Mouse (Mus musculus): ENCODE results near the gene Fmnl3. TPM values are rescaled to one million over a fixed set of nuclear protein-coding genes. Genes with fewer than 3 reads are reported as not detected.
A peak's percentile ranks its signal among the peaks of the same experiment; 100 is the strongest.

Fmnl3 gene
- total RNA-seq (2021) = 10 to 100 TPM; 41.0 to 45.6 TPM
- long read RNA-seq, experiment 1, full-length matches to known transcripts = 17 of 30 reads
- long read RNA-seq, experiment 1, partial matches to known transcripts = 10 of 30 reads
- long read RNA-seq, experiment 1, other reads (novel, unspliced or antisense) = 3 of 30 reads
- long read RNA-seq, experiment 2, full-length matches to known transcripts = 39 of 62 reads
- long read RNA-seq, experiment 2, partial matches to known transcripts = 12 of 62 reads
- long read RNA-seq, experiment 2, other reads (novel, unspliced or antisense) = 11 of 62 reads

GRCm38 (mm10) chr15:99370259-99370691 is at the start of gene Fmnl3:
Gene Fmnl3 (minus strand): TSS chr15:99370482.
- DNase-seq (ENCODE audit: low spot score in 2 of 2) = peak; percentile 97 to 98

- DNase-seq (ENCODE audit: low spot score in 2 of 2) = no peak
These were observed 47.5 kb upstream of the Fmnl3 start for GRCm38 (mm10) chr15:99417692-99418271.

DNA sequence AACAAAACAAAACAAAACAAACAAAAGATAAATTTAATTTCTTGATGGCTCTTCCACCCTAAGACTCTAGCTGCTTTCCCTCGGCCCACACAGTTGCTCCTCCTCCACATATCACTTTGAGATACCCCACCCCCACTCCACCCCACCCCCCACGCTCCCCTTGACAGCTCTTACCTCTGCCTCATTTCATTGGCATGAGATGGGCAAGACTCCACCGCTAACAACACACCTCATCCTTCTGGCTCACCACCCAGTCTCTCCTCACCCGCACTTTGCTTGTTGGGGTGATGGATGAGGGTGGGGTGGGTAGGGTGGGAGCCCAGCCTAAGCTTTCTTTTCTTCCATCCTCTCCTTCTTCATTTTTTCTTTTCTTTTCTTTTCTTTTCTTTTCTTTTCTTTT is 46.7 kb upstream of the Fmnl3 start:
- no peak for DNase-seq (ENCODE audit: low spot score in 2 of 2)

DNA sequence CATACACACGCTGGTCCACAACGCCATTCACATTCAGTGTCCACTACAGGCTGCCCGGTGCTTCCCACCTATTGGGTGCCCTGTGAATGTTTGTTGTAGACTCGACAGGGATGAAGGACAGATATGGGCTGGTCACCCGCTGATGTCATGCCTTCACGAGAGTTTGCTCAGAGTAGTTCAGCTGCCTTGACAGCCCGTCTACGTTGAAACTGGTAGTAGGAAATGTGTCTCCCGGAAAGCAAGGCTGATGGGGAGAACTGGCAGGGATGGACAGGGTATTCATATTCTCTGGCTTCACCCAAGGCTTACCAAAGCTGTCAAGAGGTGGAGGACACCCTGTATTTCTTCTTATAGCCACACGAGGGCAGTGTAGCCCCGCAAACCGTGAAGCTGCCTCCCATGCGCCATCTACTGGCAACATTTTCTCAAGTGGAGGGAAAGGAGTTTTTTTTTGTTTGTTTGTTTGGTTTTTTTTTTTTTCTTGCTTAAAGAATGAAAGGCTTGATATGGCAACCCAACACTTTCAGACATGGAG is 46.1 kb upstream of the Fmnl3 start:
- peak in 1 of 2 experiments; percentile 66 for DNase-seq (ENCODE audit: low spot score in 2 of 2)

DNA sequence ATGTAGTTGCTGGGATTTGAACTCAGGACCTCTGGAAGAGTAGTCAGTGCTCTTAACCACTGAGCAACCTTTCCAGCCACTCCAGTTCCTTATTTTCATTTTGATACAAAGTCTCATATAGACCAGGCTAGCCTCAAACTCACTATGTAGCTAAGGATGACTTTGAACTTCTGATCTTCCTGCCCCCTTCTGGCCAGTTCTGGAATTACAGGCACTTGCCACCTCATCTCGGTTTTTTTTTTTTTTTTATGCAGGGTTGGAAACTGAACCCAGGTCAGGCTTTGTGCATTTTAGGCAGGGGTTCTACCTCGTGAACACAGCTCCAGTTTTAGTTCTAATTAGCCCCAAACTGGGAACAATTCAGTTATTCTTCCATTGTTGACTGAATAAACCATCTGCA is 45.5 kb upstream of the Fmnl3 start:
- no peak for DNase-seq (ENCODE audit: low spot score in 2 of 2)

GRCm38 (mm10) chr15:99411747-99412146 is 41.5 kb upstream of the Fmnl3 start:
- DNase-seq (ENCODE audit: low spot score in 2 of 2) = no peak

DNA sequence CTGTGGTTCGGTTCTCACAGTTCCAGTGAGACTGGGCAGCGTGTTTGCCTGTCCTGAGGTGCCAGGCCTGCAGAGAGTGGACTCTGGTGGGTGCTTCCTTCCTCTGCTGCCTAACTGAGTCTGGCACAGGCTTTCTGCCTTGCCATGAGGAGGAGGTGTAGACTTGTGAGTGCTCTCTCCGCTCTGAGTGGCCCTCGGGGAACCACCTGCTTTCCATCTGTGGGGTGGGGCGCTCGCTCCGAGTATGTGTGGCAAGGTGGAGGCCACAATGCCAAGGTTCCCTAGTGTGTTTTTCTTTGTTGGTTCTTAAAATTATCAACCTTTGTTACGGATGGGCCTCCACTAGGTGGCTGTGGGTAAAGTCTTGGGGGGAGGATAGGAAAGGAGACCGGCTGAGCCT is 38.6 kb upstream of the Fmnl3 start:
- DNase-seq (ENCODE audit: low spot score in 2 of 2) = no peak

DNA sequence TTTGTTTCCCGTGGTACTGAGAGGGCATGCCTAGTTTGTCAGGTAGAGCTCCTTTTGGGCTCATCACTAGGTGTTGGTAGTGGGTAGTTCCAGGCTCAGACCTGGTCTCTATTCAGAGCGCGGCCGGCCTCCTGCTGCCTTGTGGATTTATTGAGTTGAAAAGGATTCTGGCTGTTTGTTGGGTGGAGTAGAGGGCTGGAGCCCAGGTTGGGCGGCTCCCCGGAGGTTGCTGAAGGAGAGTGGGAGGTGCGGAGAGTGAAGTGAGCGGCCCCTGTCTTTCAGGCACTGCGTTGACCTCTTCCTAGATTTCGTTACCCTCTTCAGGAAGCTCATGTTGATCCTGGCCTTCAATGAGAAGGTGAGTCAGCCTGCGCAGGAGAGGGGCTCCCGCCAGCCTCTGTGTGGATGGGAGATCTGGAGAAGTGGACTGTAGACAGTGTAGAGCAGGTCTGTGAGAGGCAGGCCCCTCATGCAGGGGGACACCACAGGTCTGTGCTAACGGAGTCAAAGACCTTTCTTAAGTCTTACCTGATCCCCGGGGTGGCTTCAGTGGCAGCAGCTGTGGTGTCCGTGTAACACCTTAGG is 36.8 kb upstream of the Fmnl3 start:
- no peak for DNase-seq (ENCODE audit: low spot score in 2 of 2)

- no peak for DNase-seq (ENCODE audit: low spot score in 2 of 2)
These were observed 34.9 kb upstream of the Fmnl3 start for GRCm38 (mm10) chr15:99405150-99405549.

DNA sequence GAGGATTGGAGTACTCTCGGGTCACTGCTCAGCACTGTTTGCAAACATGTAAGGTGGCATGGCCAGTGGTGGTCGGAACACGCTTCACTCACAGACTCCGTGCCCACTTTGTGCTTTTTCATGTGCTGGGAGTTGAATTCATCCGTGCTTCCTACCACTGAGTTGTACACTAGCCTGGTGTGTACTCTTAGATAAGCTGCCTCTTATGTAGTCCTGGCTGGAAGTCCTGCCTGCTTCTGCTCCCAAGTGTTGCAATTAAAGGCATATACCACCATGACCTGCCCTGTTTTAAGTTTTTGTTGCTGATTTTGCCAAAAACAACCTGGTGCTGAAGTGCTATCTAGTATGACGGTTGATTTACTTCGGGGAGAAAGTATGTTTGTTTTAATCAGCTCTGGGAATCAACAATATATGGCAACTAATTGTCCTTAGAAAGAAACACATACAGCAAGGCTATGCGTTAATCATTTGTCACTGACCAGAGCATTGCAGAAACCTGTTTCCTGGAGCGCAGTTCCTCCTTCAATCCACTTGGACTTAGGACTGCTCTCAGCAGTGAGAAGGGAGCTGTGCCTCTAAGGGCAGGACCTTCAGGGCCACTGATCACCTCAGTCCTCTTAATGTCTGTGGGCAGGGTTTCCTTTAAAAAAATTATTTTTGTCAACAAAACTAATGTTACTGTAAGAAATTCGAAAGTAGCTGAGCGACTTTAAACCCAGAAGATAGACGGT is 33.0 kb upstream of the Fmnl3 start:
- no peak for DNase-seq (ENCODE audit: low spot score in 2 of 2)

DNA sequence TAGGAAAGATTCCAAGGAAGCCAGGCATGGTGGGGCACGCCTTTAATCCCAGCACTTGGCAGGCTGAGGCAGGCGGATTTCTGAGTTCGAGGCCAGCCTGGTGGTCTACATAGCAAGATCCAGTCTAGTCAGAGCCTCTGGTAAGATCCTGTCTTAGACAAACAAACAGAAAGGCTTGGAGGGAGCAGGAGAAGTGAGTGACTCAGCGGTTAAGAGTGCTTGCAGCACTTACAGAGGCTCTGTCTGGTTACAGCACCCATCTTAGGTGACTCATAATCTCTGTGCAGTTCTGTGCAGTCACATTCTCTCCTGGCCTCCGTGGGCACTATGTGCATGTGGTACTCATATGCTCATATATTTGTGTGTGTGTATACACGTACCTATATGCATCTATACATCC is 30.3 kb upstream of the Fmnl3 start:
- DNase-seq (ENCODE audit: low spot score in 2 of 2) = no peak

- DNase-seq (ENCODE audit: low spot score in 2 of 2) = no peak
These were observed 29.4 kb upstream of the Fmnl3 start for GRCm38 (mm10) chr15:99399503-99400245.

DNA sequence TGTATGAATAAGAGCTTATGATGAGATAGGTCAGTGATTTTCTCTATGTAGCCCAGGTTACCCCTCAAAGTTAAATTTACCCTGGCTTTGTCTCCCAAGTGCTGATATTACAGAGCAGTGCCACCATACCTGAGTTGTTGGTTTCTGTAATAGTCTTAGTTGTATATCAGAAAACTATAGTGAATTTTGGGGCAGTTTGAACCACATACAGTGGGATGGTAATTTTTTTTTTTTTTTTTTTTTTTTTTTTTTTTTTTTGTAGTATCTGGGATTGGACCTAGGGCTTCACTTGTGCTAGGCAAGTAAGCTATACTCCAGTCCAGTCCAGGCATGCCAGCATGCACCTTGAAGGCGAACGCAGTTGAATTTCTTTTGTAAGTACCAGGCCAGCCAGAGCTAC is 27.3 kb upstream of the Fmnl3 start:
- DNase-seq (ENCODE audit: low spot score in 2 of 2) = no peak

DNA sequence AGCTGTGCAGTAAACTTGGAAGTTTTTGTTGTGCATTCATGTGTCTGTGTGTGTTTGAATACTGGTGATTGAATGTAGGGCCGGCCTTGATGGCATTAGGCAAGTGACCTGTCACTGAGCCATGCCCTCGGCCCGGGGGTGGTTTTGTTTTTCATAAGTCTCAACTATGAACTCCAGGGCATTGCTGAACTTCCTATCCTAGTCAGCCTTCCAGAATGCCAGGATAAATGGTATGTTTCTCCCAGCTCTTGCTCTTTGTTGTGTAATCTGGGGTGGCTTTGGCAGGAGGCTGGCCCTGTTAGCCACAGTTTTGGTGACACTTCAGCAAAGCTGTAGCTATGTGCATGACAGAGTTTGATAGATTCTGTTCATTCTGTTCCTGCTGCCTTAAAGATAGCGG is 26.6 kb upstream of the Fmnl3 start:
- DNase-seq (ENCODE audit: low spot score in 2 of 2) = no peak

DNA sequence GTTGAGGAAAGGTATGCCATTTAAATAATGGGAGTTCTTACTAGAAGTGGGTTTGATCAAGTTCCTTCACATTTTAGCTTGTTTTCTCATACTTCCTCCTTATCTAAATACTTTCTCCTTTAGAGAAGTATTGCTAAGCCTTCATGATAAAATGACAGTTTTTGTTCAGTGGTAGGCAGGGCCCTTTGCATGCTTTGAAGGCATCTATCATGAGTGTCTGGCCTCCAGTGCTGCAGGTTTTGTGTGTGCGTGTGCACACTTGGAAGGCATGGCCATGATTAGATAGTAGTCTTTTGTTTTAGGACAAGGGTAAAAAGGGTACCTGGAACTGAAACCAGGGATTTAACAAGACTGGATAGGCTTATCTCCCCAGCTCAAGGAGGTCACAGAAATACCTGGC is 26.2 kb upstream of the Fmnl3 start:
- no peak for DNase-seq (ENCODE audit: low spot score in 2 of 2)

GRCm38 (mm10) chr15:99393386-99394252 is 23.3 kb upstream of the Fmnl3 start:
- DNase-seq (ENCODE audit: low spot score in 2 of 2) = no peak

DNA sequence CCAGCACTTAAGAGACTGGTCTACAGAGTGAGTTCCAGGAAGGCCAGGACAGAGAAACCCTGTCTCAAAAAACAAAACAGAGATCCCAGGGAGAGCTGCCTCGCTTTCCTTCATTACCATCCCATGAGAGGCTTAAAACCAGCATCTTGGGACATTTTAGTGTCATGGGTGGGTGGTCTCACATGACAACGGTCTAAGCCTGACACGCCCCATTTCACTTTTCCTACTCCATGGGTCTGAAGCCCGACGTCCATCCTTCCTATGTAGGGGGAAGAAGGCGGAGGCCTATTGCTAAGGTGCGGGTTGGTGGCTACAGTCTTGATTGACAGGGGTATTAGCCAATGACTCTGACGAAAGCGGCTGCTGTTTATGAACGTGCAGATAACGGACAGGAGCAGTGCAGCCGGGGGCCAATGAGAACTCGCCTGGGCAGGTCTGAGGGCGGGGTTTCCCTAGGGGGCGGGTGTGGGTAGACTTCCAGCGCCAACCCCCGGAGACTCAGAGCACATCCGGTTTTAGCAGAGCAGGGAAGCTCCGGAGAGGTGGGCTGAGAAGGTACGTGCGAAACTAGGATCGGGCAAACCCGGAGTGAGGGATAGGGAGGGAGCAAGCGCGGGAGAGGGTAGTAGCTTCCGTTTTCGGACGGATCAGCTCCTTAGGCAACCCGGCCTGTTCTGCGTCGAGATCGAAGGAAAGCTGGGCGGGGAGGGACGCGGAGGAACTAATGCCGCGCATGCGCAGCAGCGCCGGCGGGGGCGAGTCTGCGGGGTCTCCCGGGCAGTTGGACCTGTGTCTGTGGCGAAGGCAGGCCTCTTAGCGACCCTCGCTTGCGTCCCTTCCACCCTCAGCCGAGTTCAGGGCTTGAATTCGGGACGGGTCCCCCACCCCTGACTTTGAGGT is 22.5 kb upstream of the Fmnl3 start, which contains the start of gene Tmbim6:
Gene Tmbim6 (plus strand): TSS at position 397 of the 900 bp plus-strand sequence.
- DNase-seq (ENCODE audit: low spot score in 2 of 2) = peak; percentile 88 to 97

GRCm38 (mm10) chr15:99391975-99392374 is 21.7 kb upstream of the Fmnl3 start:
- no peak for DNase-seq (ENCODE audit: low spot score in 2 of 2)
